Mouse (Mus musculus) gastrocnemius, postnatal 10 days (tissue): ENCODE measurements at regions not wholly inside any gene's neighbourhood (a gene's known extent, or its start where the extent isn't known, plus 50 kb on each side); places are given as distances from the start of the nearest gene placed in this dataset.
"Not testable (repeated sequence)": the region's sequence is repeated elsewhere in the genome, so short reads cannot be mapped to it uniquely, and the experiment has no call there.

Experiments used
- DNase-seq: peaks from one replicate; pipeline ENCODE4 v3.0.0; 2021; ENCODE audit warnings: mixed read lengths

- DNase-seq: peak; percentile 5
These were observed 80.2 kb upstream of the Defb33 start for GRCm38 (mm10) chr8:20812164-20812872.

GRCm38 (mm10) chr8:20813493-20813892 is 79.0 kb upstream of the Defb33 start:
- DNase-seq: peak; percentile 3

GRCm38 (mm10) chr8:20822434-20822833 is 70.0 kb upstream of the Defb33 start:
- peak; percentile 34 for DNase-seq

GRCm38 (mm10) chr8:20823219-20823618 is 69.2 kb upstream of the Defb33 start:
- DNase-seq: peak; percentile 22

GRCm38 (mm10) chr8:20839481-20839880 is 53.0 kb upstream of the Defb33 start:
- not testable (repeated sequence) for DNase-seq
